Mouse (Mus musculus): ENCODE measurements around the gene Trp53i13.

Trp53i13 gene

GRCm38 (mm10) chr11:77492311-77492871 is 23.4 kb downstream of the Trp53i13 start:
- peak; percentile 55 to 56 for DNase-seq (ENCODE audit: low spot score in 2 of 2)

DNA sequence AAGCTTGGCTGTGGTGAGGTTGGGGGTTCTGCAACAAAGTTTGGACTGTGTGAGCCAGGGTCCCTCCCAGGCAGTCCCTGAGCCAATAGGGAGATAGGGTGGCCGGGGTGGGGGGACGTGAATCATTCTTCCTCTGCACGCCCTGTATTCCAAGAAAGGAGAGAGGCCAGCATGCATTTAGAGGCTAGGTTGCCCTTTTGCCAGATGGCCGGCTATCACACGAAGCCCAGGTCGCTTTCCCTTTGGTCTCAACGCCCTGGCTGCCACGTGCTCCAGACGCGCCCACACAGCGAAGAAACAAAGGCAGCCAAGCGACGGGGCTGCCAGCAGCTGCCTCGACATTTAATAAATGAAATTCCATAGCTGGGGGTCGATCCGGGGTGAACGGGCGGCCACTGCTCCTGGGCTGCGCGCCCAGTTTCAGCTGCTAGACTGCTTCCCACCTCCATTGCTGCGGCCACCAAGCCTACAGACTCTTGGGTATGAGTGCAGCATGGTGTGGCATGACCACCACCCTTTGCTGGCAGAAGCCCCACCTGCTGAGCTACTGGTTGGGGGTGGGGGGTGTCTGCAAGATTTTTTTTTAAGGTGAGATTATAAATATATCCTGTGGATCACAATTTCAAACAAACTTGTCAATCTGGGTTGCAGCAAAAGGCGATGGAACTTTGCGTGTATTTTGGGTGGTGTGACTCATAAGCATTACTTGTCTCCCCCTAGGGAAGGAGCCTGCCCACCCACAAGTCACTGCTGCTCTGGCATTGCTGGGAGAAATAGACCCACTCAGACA is 24.1 kb downstream of the Trp53i13 start:
- peak; percentile 58 to 67 for DNase-seq (ENCODE audit: low spot score in 2 of 2)

- DNase-seq (ENCODE audit: low spot score in 2 of 2): peak; percentile 84 to 87
Measured at GRCm38 (mm10) chr11:77491123-77491501, 24.7 kb downstream of the Trp53i13 start.

GRCm38 (mm10) chr11:77490451-77490850 is 25.3 kb downstream of the Trp53i13 start:
- no peak for DNase-seq (ENCODE audit: low spot score in 2 of 2)

DNA sequence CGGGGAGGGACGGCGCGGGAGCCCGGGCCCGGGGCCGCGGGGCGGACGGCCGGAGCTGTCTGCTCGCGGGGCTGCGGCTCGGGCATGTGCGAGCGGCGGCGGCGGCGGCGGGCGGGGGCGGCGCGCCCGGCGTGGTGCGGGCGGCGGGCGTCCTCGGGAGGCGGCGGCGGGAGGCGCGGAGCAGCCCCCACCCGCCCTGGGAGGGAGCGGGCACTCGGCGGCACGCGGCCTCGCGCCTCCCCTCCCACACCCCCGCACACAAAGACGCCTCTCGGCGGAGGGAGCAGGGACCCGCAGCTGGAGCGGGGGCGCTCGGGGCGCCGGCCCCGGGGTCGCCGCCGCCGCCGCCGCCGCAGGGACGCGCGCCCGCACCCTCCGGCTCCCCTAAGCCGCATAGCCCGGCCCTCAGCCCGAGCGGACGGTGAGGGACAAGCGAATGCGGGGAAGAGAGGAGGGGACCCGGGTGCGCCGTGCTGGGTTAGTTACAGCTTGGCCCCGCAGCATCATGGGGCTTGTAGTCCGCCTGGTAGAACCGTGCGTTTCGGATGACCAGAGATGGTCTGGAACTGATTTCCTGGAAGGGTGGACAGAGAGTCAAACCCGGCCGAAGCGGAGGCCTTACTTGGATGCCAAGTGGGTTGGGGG is 26.1 kb downstream of the Trp53i13 start, which contains the start of gene Ankrd13b:
Ankrd13b (minus strand) TSS at position 88 of the 645 bp plus-strand sequence.
- peak; percentile 72 to 82 for DNase-seq (ENCODE audit: low spot score in 2 of 2)

- DNase-seq (ENCODE audit: low spot score in 2 of 2): no peak
Measured at GRCm38 (mm10) chr11:77488771-77489581, 26.8 kb downstream of the Trp53i13 start.

- DNase-seq (ENCODE audit: low spot score in 2 of 2): no peak
Measured at GRCm38 (mm10) chr11:77486798-77487197, 29.0 kb downstream of the Trp53i13 start.

DNA sequence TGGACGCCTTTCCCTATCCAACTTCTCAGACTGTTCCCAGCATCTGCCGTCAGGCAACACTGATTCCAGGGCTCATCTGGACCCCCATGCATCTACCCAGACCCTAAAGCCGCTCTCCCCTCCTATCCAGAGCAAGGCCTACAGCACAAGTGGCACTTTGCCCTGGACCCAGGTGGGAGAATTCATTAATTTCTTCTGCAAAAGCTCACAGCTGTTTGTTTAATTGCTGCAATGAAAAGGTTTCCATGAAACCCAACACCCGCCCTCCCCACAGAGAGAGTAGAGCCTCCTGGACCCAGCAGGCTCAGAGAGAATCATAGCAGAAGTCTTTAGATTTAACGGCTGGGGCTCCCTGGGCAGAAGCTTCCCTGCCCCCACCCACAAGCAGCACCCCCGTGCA is 30.6 kb downstream of the Trp53i13 start:
- DNase-seq (ENCODE audit: low spot score in 2 of 2): no peak

DNA sequence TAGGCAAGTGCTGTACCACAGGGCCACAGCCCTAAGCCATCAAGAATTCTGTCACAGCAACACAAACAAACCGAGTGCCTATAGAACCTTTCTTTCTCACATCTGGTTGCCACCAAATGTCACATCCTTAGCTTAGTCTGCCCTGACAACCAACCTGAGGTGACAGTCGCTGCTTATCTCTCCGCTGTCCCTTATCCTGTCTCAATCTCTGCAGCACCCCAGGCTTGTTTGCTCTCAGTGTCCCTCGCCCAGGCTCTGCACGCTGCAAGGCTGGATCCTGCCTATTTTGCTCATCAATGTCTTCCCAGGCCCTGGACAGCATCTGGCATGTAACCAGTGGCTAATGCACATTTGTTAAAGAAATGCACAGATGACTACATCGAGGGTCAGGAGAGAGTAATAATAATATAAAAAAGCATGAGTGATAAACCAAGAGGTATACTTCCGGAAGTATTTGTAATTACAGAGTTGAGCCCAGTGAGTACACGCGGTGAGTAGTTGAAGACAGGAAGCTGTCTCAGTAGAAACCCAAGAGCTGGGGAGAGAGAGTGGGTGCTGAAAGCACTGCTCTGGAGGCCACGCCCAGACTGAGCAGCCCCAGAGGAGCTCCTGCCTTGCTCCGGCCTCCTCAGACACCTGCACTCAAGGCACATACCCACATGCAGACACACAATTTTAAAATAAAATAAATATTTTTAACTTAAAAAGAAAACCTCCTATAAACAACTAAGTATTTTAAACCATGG is 32.1 kb downstream of the Trp53i13 start:
- DNase-seq (ENCODE audit: low spot score in 2 of 2): no peak

GRCm38 (mm10) chr11:77483043-77483442 is 32.7 kb downstream of the Trp53i13 start:
- no peak for DNase-seq (ENCODE audit: low spot score in 2 of 2)

DNA sequence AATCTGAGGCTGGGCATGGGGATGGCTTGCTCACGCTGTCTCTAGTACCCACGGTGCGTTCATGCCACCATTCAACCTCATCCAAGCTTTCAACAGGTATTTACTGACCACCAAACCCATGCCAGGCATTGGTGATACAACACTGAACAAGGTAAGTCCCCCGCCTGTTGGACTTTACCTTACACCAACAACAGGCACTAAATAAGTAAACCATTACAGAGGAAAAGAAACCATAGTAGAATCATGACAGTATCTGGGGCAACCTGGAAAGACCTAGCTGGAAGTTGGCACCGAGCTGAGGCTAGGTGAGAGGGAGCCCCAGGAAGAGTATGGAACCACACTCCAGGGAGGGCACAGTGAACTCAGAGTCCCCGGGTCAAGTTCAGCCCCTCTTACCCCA is 38.9 kb downstream of the Trp53i13 start:
- DNase-seq (ENCODE audit: low spot score in 2 of 2): no peak

DNA sequence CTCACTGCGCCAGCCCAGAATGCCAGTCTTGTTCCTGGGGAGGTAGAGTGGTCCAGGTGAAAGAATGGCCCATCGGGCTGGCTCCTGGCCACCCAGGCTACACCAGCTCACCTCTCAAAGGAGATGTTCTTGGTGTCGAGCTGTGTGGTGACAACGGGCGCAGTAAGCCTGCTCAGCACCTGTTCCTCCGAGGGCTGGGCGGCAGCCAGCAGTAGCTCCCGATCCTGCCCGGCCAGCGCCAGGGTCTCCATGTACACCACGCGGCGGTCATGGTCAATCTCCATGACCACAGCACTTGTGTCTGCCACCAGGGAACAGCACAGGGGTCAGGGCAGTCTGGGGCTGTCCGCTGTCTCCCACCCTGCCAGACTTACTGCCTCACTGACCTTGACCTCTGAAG is 39.6 kb downstream of the Trp53i13 start:
- DNase-seq (ENCODE audit: low spot score in 2 of 2): no peak

- DNase-seq (ENCODE audit: low spot score in 2 of 2): no peak
Measured at GRCm38 (mm10) chr11:77472775-77473174, 43.0 kb downstream of the Trp53i13 start.

GRCm38 (mm10) chr11:77471407-77471806 is 44.4 kb downstream of the Trp53i13 start:
- DNase-seq (ENCODE audit: low spot score in 2 of 2): no peak

GRCm38 (mm10) chr11:77468397-77468796 is 47.4 kb downstream of the Trp53i13 start:
- DNase-seq (ENCODE audit: low spot score in 2 of 2): no peak

- DNase-seq (ENCODE audit: low spot score in 2 of 2): peak; percentile 65 to 66
Measured at GRCm38 (mm10) chr11:77467784-77468183, 48.0 kb downstream of the Trp53i13 start.

GRCm38 (mm10) chr11:77467157-77467556 is 48.6 kb downstream of the Trp53i13 start:
- no peak for DNase-seq (ENCODE audit: low spot score in 2 of 2)

DNA sequence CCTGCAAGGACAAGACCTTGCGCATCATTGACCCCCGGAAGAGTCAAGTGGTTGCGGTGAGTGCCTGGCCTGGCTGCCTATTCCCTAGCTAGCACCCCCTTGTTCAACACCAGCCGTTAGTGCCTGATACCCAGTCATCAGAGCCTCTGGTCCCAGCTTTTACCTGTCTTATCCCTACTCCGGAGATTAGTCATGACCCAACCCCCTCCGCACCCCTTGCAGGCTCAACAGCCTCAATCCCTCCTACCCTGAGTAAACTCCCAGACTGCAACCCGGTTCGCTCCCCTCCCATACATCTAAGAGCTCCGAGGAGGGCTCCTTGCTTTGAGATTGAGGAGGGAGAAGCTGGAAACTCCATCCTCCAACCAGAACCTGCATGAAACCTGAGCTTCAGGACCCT is 49.2 kb downstream of the Trp53i13 start:
- DNase-seq (ENCODE audit: low spot score in 2 of 2): no peak

DNA sequence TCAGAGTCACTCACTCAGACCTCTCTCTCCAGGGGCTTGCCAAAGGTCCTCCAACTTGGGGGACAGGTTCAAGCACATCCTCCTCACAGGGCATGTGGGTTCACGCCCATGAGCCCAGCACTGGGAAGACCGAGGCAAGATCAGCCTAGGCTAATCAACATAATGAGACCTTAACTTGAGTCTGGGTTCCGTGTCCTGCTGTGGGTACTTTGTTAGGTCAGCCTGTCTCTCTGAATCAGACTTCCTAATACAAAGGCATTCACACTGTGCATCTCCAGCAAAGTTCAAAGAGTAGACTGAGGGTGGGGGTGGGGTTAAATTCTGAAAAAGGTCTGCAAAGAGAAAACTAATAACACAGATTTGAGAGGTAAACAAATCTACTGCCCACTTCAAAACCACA is 50.7 kb downstream of the Trp53i13 start:
- no peak for DNase-seq (ENCODE audit: low spot score in 2 of 2)

DNA sequence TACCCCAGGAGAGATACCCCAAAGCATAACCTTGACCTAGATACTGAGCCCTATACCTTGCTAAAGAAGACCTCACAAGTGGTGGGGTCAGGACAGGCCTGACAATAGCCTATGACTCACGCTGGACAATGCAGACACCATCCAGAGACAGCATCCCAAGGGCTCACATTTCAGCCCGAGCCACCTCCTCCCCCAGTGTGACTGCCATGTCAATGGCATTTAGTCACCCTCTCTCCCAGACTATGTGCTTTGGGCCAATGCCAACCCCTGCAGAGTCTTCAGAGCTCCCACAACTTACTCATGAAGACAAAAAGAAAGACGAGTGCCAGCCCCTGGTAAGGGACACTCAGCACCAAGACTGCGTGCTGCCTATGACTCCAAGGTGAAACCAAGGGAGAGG is 51.1 kb downstream of the Trp53i13 start:
- no peak for DNase-seq (ENCODE audit: low spot score in 2 of 2)

- no peak for DNase-seq (ENCODE audit: low spot score in 2 of 2)
Measured at GRCm38 (mm10) chr11:77463786-77464185, 52.0 kb downstream of the Trp53i13 start.

All from right cerebral cortex, postnatal 36 days (tissue).